14 mouse cellular contexts compared by ENCODE assay signal in the genomic region with DNA sequence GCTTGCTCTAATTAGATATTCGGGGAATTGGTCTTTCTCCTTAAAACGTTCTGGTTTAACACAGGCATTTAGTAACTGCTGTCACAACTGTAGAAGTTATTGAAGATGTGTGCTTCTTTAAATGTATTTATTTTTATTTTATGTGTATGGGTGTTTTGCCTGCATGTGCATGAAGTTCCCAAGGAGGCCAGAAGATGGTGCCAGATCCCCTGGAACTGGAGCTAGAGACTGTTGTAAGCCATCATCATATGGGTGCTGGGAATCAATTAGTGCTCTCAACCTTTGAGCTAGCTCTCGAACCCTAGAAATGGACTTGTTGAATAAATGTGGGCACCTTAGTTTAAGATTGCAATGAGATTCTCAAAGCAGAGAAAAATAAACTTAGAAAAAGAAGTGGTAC. TPM values are rescaled to one million over a fixed set of nuclear protein-coding genes. Genes with fewer than 3 reads are reported as not detected.
DNase-seq lines count a peak whose midpoint lies in the region; ATAC-seq and TF ChIP-seq lines count a peak whose summit lies in the region.
"Had no signal": no experiment of that assay in that cellular context is flagged by ENCODE, and none has a peak within 500 bp of the region (broad histone marks: within the 10 kb centered on the region; RNA-seq: fewer than 3 reads in every experiment).

No protein-coding gene starts in this region.

- ATAC-seq in liver, embryonic 14.5 days (ENCODE audit: insufficient read depth) = no peak
- no peak for ATAC-seq in liver, embryonic 11.5 days (replicated peaks; ENCODE audit: low FRiP score)

- intact Hi-C loops in gastrocnemius, adult 2 months (cut with DNase I) = no loop called here

- H3K9ac ChIP-seq in liver, embryonic 14.5 days (replicated peaks) = no peak overlapping the region
- no peak overlapping the region for H3K9ac ChIP-seq in liver, embryonic 11.5 days (ENCODE audit: low read depth, low read length)
- H3K9ac ChIP-seq: forebrain, embryonic 12.5 days; limb, embryonic 12.5 days had no signal

- WGBS in liver, embryonic 14.5 days (ENCODE audit: insufficient replicate concordance) = 47% methylated on average over 3 of the region's 3 CpGs
- WGBS in liver, embryonic 11.5 days = 61% methylated on average over 3 of the region's 3 CpGs

- no peak overlapping the region for H3K4me3 ChIP-seq in gastrocnemius, adult 2 months
- no peak overlapping the region for H3K4me3 ChIP-seq in liver, embryonic 14.5 days (ENCODE audit: insufficient read depth in 1 of 2, low read depth in 2 of 2, low read length in 2 of 2)
- no peak overlapping the region for H3K4me3 ChIP-seq in liver, embryonic 11.5 days (ENCODE audit: low read depth, low read length)
- H3K4me3 ChIP-seq: forebrain, embryonic 12.5 days; limb, embryonic 12.5 days had no signal

- no peaks in the 10 kb centered on the region for H3K27me3 ChIP-seq in liver, embryonic 14.5 days (ENCODE audit: control insufficient read depth, insufficient read depth, low read length)
- no peaks in the 10 kb centered on the region for H3K27me3 ChIP-seq in liver, embryonic 11.5 days (replicated peaks; ENCODE audit: control insufficient read depth, insufficient read depth, low read length)
- H3K27me3 ChIP-seq: forebrain, embryonic 12.5 days; limb, embryonic 12.5 days had no signal

- no peak for TF ChIP-seq EP300 in liver, embryonic 14.5 days (IDR thresholded peaks at IDR 0.05; ENCODE audit: low read depth)

- H3K9me3 ChIP-seq in liver, embryonic 14.5 days (ENCODE audit: control insufficient read depth, low read length) = peaks cover 2% of the 10 kb centered on the region; the same call in 1 of the 2 replicates
- H3K9me3 ChIP-seq in liver, embryonic 11.5 days (ENCODE audit: control insufficient read depth, low read length) = no peaks in the 10 kb centered on the region; the same call in none of the 2 replicates

- H3K36me3 ChIP-seq in liver, embryonic 14.5 days (replicated peaks; ENCODE audit: control insufficient read depth, insufficient read depth, low read depth) = no peaks in the 10 kb centered on the region
- no peaks in the 10 kb centered on the region for H3K36me3 ChIP-seq in liver, embryonic 11.5 days (ENCODE audit: control insufficient read depth, insufficient read depth, low read length)
- H3K36me3 ChIP-seq: forebrain, embryonic 12.5 days; limb, embryonic 12.5 days had no signal

- no peaks in the 10 kb centered on the region for H3K4me1 ChIP-seq in liver, embryonic 14.5 days (replicated peaks; ENCODE audit: control insufficient read depth in 2 of 2, insufficient read depth in 2 of 2, low read length in 1 of 2)
- H3K4me1 ChIP-seq in liver, embryonic 11.5 days (replicated peaks; ENCODE audit: control insufficient read depth, insufficient read depth, low read length) = no peaks in the 10 kb centered on the region
- H3K4me1 ChIP-seq: forebrain, embryonic 12.5 days; limb, embryonic 12.5 days had no signal

- DNase-seq in gastrocnemius, adult 2 months = no peak
- DNase-seq in gastrocnemius, postnatal 4 days (ENCODE audit: low spot score in 2 of 2) = no peak
- DNase-seq in liver, embryonic 14.5 days (ENCODE audit: low read depth in 3 of 3, low spot score in 3 of 3) = no peak
- no peak for DNase-seq in liver, embryonic 11.5 days (ENCODE audit: low spot score)
- DNase-seq in B cell, adult 2 months = peak; percentile 40 to 42
- peak; percentile 56 for DNase-seq in ZHBTc4 (ENCODE audit: low read depth, low spot score)
- DNase-seq in natural killer cell, adult 2 months (ENCODE audit: low spot score in 2 of 2) = no peak
- DNase-seq in ovary, postnatal 14 days (ENCODE audit: low spot score) = no peak
- DNase-seq: cerebellum, adult 9-11 months; gastrocnemius, postnatal 10 days; lung, postnatal 14 days had no signal

- TF ChIP-seq CTCF in gastrocnemius, adult 2 months (IDR thresholded peaks at IDR 0.05) = peak; percentile 28; the same call in 1 of the 2 replicates
- peak; percentile 62 for TF ChIP-seq CTCF in liver, embryonic 14.5 days (IDR thresholded peaks at IDR 0.05; ENCODE audit: low read depth)

- H3K27ac ChIP-seq in gastrocnemius, adult 2 months = no peak overlapping the region
- no peak overlapping the region for H3K27ac ChIP-seq in liver, embryonic 14.5 days
- H3K27ac ChIP-seq in liver, embryonic 11.5 days (ENCODE audit: low read depth, low read length) = no peak overlapping the region
- H3K27ac ChIP-seq: forebrain, embryonic 12.5 days; limb, embryonic 12.5 days had no signal

- no peak overlapping the region for H3K4me2 ChIP-seq in liver, embryonic 14.5 days (ENCODE audit: low read depth)
- H3K4me2 ChIP-seq in liver, embryonic 11.5 days = no peak overlapping the region
- H3K4me2 ChIP-seq: forebrain, embryonic 12.5 days; limb, embryonic 12.5 days; midbrain, embryonic 11.5 days had no signal

RNA-seq across cellular contexts. Expression of a gene that starts 27.1 kb away (rescaled TPM):
- 1 to 10 TPM; 4.7 to 9.0 TPM for total RNA-seq in gastrocnemius, adult 2 months (2021)
- total RNA-seq in gastrocnemius, postnatal 4 days (2021) = 10 to 100 TPM; 32.6 to 32.7 TPM
- polyA plus RNA-seq in liver, embryonic 14.5 days (2012; rRNA removed) = 10.9 and 15.4 TPM in 2 replicates
- 64.8 and 65.3 TPM in 2 replicates for polyA plus RNA-seq in liver, embryonic 14.5 days (2014; fragmentation: Nextera tagmentation; extraction: Ambion mirVana)
- polyA plus RNA-seq in liver, embryonic 11.5 days (2014; fragmentation: Nextera tagmentation; extraction: Ambion mirVana) = 39.6 and 48.3 TPM in 2 replicates

RNA-seq across cellular contexts. Expression of a gene that starts 42.8 kb away (rescaled TPM):
- 10 to 100 TPM; 38.2 to 39.9 TPM for total RNA-seq in gastrocnemius, adult 2 months (2021)
- 10 to 100 TPM; 50.4 to 59.1 TPM for total RNA-seq in gastrocnemius, postnatal 4 days (2021)
- 6.0 and 9.8 TPM in 2 replicates for polyA plus RNA-seq in liver, embryonic 14.5 days (2012; rRNA removed)
- polyA plus RNA-seq in liver, embryonic 14.5 days (2014; fragmentation: Nextera tagmentation; extraction: Ambion mirVana) = 18.1 and 19.6 TPM in 2 replicates
- 29.1 and 31.6 TPM in 2 replicates for polyA plus RNA-seq in liver, embryonic 11.5 days (2014; fragmentation: Nextera tagmentation; extraction: Ambion mirVana)

Comparison
In these comparisons a context has a peak if more than half of its experiments do, and no peak if none do; other contexts are left out.
1. DNase-seq: peak in B cell, adult 2 months (2 of 2) and ZHBTc4 (single experiment); none in gastrocnemius, adult 2 months (single experiment), gastrocnemius, postnatal 4 days (0 of 2), liver, embryonic 14.5 days (0 of 3), liver, embryonic 11.5 days (single experiment), natural killer cell, adult 2 months (0 of 2) and ovary, postnatal 14 days (single experiment).